Mouse (Mus musculus): Measurements from ENCODE around the gene Nhlh1. TPM values are rescaled to one million over a fixed set of nuclear protein-coding genes. Genes with fewer than 3 reads are reported as not detected.
A peak's percentile ranks its signal among the peaks of the same experiment; 100 is the strongest.

The Nhlh1 gene
- polyA plus RNA-seq, 1 experiment from 2014 or later, result 2.7 TPM

DNA sequence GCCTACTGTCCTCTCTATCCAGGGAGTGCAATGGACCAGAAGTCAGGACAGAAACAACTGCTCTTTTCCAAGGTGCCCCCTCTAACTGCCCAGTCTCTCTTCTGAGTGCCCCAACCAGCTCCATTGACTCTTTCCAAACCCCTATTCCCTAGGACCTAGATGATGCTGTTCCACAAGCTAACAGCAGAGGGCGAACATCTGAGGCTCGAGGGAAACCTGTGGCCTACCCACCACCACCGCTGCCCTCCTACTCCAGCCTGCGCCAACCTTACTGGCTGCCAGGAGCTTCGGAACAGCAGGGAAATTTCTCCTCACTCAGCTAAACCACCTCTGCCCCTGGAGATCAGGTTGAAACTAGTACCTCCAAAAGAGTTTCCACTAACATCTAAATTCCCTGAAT lies 45.3 kb downstream of the Nhlh1 start:
- Histone ChIP-seq H3K27ac (peak overlapping the region; percentile 62; the same call in 1 of the 2 replicates), H3K36me3 (replicated peaks; ENCODE audit: control insufficient read depth, insufficient read depth) (peaks cover 61% of the 10 kb centered on the region), H3K27me3 (ENCODE audit: control insufficient read depth, insufficient read depth, low read length) (no peaks in the 10 kb centered on the region), H3K9me3 (ENCODE audit: control insufficient read depth, low read length) (no peaks in the 10 kb centered on the region), H3K9ac (no peak overlapping the region), H3K4me3 (replicated peaks; ENCODE audit: low read length) (no peak overlapping the region), H3K4me1 (replicated peaks; ENCODE audit: control insufficient read depth, insufficient read depth, low read length) (peaks cover 47% of the 10 kb centered on the region), H3K4me2 (replicated peaks) (no peak overlapping the region)
- ATAC-seq (ENCODE audit: low FRiP score) (no peak), DNase-seq (ENCODE audit: low spot score) (peak; percentile 84)
- WGBS, result 8% methylated on average over 5 of the region's 5 CpGs

DNA sequence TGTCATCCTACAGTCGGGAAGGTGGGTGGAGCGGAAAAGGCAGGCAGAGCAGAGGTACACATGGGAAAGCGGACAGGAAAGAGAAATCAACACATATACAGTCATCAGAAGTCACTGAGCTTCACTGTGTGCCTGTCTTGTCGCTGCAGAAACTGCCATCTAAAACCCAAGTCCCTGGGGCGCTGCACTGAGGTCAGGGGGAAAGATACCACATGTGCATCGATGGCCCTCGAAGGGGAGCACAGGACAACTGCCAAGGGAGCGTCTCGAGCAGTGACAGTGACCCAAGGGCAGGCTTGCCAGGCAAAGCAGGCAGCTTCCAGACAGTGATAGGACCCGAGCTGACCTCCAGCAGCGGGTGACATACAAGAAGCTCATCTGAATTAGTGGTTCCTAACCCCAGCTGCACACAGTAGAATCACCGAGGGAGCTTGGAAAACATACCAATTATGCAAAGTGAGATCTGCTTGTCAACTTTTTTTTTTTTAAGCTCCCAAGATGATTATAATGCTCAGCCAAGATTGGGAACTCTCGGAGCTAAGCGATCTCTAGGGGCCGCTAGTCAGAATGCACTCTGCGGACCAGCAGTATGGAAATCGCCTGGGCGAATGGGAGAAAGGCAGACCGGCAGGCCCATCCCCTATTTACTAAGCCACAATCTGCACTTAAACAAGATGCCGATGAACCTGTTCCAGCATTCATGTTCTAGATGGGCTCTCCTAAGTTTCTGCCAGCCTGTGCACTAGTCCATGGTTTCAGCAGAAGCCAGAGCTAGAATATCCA lies 47.1 kb downstream of the Nhlh1 start:
- DNase-seq (ENCODE audit: low spot score) (no peak), ATAC-seq (ENCODE audit: low FRiP score) (no peak)
- Histone ChIP-seq H3K4me3 (replicated peaks; ENCODE audit: low read length) (no peak overlapping the region), H3K4me1 (replicated peaks; ENCODE audit: control insufficient read depth, insufficient read depth, low read length) (peaks cover 29% of the 10 kb centered on the region), H3K27me3 (ENCODE audit: control insufficient read depth, insufficient read depth, low read length) (no peaks in the 10 kb centered on the region), H3K9me3 (ENCODE audit: control insufficient read depth, low read length) (no peaks in the 10 kb centered on the region), H3K27ac (no peak overlapping the region), H3K36me3 (replicated peaks; ENCODE audit: control insufficient read depth, insufficient read depth) (peaks cover 79% of the 10 kb centered on the region), H3K4me2 (replicated peaks) (no peak overlapping the region), H3K9ac (no peak overlapping the region)
- 68% methylated on average over 20 of the region's 20 CpGs for WGBS

DNA sequence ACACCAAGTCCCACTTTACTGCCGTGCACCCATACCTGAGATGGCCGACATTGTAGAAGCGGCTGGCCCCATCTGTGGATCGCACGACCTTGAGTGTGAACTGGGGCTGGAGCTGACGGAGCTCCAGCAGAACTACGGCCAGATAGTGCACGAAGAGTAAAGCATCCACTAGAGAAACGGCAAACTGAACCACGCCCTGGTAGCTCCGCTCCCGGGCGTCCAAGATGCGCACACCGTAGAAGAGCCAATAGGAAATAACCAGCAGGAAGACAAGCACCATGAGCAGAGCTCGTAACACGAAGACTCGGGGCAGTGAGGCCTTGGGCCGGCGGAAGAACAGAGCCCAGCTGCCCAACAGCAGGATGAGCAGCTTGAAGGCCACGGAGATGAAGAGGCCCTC lies 48.0 kb downstream of the Nhlh1 start:
- Histone ChIP-seq H3K27ac (no peak overlapping the region), H3K4me1 (replicated peaks; ENCODE audit: control insufficient read depth, insufficient read depth, low read length) (peaks cover 20% of the 10 kb centered on the region; the same call in 1 of the 2 replicates), H3K36me3 (replicated peaks; ENCODE audit: control insufficient read depth, insufficient read depth) (peaks cover 88% of the 10 kb centered on the region), H3K9me3 (ENCODE audit: control insufficient read depth, low read length) (no peaks in the 10 kb centered on the region), H3K27me3 (ENCODE audit: control insufficient read depth, insufficient read depth, low read length) (no peaks in the 10 kb centered on the region), H3K9ac (no peak overlapping the region), H3K4me3 (replicated peaks; ENCODE audit: low read length) (no peak overlapping the region), H3K4me2 (replicated peaks) (no peak overlapping the region)
- no peak for ATAC-seq (ENCODE audit: low FRiP score)
- 95% methylated on average over 21 of the region's 21 CpGs for whole genome bisulfite sequencing
- DNase-seq (ENCODE audit: low spot score), result no peak

DNA sequence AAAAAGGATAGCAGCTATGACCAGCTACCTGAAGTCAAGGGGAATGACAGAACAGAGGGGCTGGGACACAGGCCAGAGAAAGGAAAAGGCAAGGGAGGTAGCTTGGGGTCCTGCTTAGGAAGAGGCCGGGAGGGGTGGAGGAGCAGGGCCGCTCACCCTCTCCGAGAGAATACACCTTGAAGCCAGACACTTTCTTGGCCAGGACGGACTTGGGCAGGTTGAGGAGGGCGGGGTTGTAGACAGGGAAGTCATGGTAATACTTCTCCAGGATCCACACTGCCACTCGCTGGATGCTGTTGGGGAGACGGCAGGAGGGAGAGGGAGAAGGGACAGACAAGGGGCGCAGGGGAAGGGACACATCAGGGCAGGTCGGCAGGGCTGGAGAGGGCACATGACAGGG lies 49.0 kb downstream of the Nhlh1 start:
- Histone ChIP-seq H3K9ac (no peak overlapping the region), H3K9me3 (ENCODE audit: control insufficient read depth, low read length) (no peaks in the 10 kb centered on the region), H3K27ac (no peak overlapping the region), H3K27me3 (ENCODE audit: control insufficient read depth, insufficient read depth, low read length) (no peaks in the 10 kb centered on the region), H3K4me3 (replicated peaks; ENCODE audit: low read length) (no peak overlapping the region), H3K4me2 (replicated peaks) (no peak overlapping the region), H3K4me1 (replicated peaks; ENCODE audit: control insufficient read depth, insufficient read depth, low read length) (peaks cover 11% of the 10 kb centered on the region; the same call in 1 of the 2 replicates), H3K36me3 (replicated peaks; ENCODE audit: control insufficient read depth, insufficient read depth) (peaks cover 97% of the 10 kb centered on the region)
- no peak for DNase-seq (ENCODE audit: low spot score)
- no peak for ATAC-seq (ENCODE audit: low FRiP score)
- 93% methylated on average over 9 of the region's 9 CpGs for WGBS

DNA sequence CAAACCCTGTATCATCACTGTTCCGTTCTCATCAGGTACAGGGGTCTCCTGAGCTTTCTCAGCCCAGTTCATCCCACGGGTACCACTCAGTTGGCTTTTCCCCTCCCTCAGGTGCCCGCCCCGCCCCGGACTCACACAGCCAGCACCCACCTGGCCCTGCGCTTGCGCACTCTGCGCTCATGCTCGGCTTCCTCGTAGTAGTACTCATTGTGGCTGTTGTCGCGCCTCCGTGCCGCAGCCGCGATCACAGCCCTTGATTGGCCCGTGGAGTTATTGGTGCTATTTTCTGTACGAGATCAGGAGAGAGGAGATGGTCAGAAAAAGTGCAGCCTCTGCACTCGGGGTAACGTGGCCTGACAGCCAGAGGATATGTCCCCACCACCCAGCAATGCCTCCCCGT lies 49.6 kb downstream of the Nhlh1 start:
- no peaks in the 10 kb centered on the region for H3K27me3 ChIP-seq (ENCODE audit: control insufficient read depth, insufficient read depth, low read length)
- ATAC-seq (ENCODE audit: low FRiP score), result no peak
- H3K27ac ChIP-seq, result no peak overlapping the region
- 95% methylated on average over 21 of the region's 21 CpGs for WGBS
- no peak for DNase-seq (ENCODE audit: low spot score)
- no peak overlapping the region for H3K4me3 ChIP-seq (replicated peaks; ENCODE audit: low read length)
- no peak overlapping the region for H3K4me2 ChIP-seq (replicated peaks)
- H3K4me1 ChIP-seq (replicated peaks; ENCODE audit: control insufficient read depth, insufficient read depth, low read length), result peaks cover 5% of the 10 kb centered on the region; the same call in 1 of the 2 replicates
- no peak overlapping the region for H3K9ac ChIP-seq
- peaks cover 99% of the 10 kb centered on the region for H3K36me3 ChIP-seq (replicated peaks; ENCODE audit: control insufficient read depth, insufficient read depth)
- H3K9me3 ChIP-seq (ENCODE audit: control insufficient read depth, low read length), result no peaks in the 10 kb centered on the region

Other genes starting within 250 kb of the Nhlh1 start
- 1.1 and 1.7 TPM in 2 replicates for gene Cd84, start 217.9 kb downstream of the Nhlh1 start, polyA plus RNA-seq (2014; fragmentation: Nextera tagmentation; extraction: Ambion mirVana)
- not detected in 2 replicates for gene Gm10521, start 161.9 kb downstream of the Nhlh1 start, polyA plus RNA-seq (2014; fragmentation: Nextera tagmentation; extraction: Ambion mirVana)
- 0.21 and 0.33 TPM in 2 replicates for gene Slamf6, start 140.1 kb downstream of the Nhlh1 start, polyA plus RNA-seq (2014; fragmentation: Nextera tagmentation; extraction: Ambion mirVana)
- gene Vangl2, start 29.1 kb downstream of the Nhlh1 start, polyA plus RNA-seq (2014; fragmentation: Nextera tagmentation; extraction: Ambion mirVana), result 48.9 and 49.5 TPM in 2 replicates
- gene Copa, start 25.0 kb upstream of the Nhlh1 start, polyA plus RNA-seq (2014; fragmentation: Nextera tagmentation; extraction: Ambion mirVana), result 161 and 193 TPM in 2 replicates
- 106 and 111 TPM in 2 replicates for gene Ncstn, start 25.2 kb upstream of the Nhlh1 start, polyA plus RNA-seq (2014; fragmentation: Nextera tagmentation; extraction: Ambion mirVana)
- 150 and 153 TPM in 2 replicates for gene Pex19, start 69.2 kb upstream of the Nhlh1 start, polyA plus RNA-seq (2014; fragmentation: Nextera tagmentation; extraction: Ambion mirVana)
- gene Dcaf8, start 90.5 kb upstream of the Nhlh1 start, polyA plus RNA-seq (2014; fragmentation: Nextera tagmentation; extraction: Ambion mirVana), result 70.1 and 71.7 TPM in 2 replicates
- gene Pea15a, start 149.2 kb upstream of the Nhlh1 start, polyA plus RNA-seq (2014; fragmentation: Nextera tagmentation; extraction: Ambion mirVana), result 363 and 428 TPM in 2 replicates
- gene Casq1, start 162.3 kb upstream of the Nhlh1 start, polyA plus RNA-seq (2014; fragmentation: Nextera tagmentation; extraction: Ambion mirVana), result 1.4 and 2.2 TPM in 2 replicates
- gene Atp1a4, start 200.8 kb upstream of the Nhlh1 start, polyA plus RNA-seq (2014; fragmentation: Nextera tagmentation; extraction: Ambion mirVana), result 0.15 TPM in 1 of 2 replicates, not detected in the other
- 64.7 and 69.0 TPM in 2 replicates for gene Igsf8, start 204.1 kb upstream of the Nhlh1 start, polyA plus RNA-seq (2014; fragmentation: Nextera tagmentation; extraction: Ambion mirVana)
- gene Atp1a2, start 240.5 kb upstream of the Nhlh1 start, polyA plus RNA-seq (2014; fragmentation: Nextera tagmentation; extraction: Ambion mirVana), result 27.9 and 29.5 TPM in 2 replicates

All from hindbrain, embryonic 14.5 days (tissue).